Mouse (Mus musculus): Measurements from ENCODE around the gene Sema4g.

DNA sequence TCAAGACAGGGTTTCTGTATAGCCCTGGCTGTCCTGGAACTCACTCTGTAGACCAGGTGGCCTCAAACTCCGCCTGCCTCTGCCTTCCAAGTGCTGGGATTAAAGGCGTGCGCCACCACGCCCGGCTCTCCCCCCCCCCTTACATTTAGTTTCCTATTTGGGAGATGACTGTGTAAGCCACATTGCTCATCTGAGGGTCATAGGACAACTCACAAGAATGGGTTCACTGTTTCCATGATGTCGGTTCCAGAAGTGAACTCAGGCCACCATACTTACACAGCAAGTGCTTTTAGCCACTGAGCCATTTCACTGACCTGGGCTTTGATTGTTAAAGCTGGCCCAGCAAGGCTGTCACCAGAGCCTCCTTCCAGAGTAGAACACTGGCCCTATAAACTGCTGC lies 11.8 kb upstream of the Sema4g start:
- TF ChIP-seq CTCF (IDR thresholded peaks at IDR 0.05; ENCODE audit: low read depth), result no peak
- TF ChIP-seq EP300 (IDR thresholded peaks at IDR 0.05; ENCODE audit: low read depth), result no peak

All from heart, postnatal 0 days (tissue).